Mouse (Mus musculus) gastrocnemius, postnatal 14 days (tissue): ENCODE data around the gene Glrx5. TPM values are rescaled to one million over a fixed set of nuclear protein-coding genes. Genes with fewer than 3 reads are reported as not detected.

Experiments used
- DNase-seq: peaks from one replicate; pipeline ENCODE4 v3.0.0; 2021; ENCODE audit warnings: mixed read lengths
- intact Hi-C: fragments of 180-260 bp; cut with DNase I; formaldehyde crosslinking; loops from one replicate; pipeline ENCODE4 v1.15.1; 2025; ENCODE audit warnings: low total_unique reads
- total RNA-seq, 2 experiments: library from RNA; stranded (reverse); gene quantifications; 2 replicates each; pipeline ENCODE4 v1.2.3; 2021

Glrx5 gene
- total RNA-seq, 2 experiments from 2014 or later: 66.0 to 67.1 TPM

- intact Hi-C loops: no loop called here
- DNase-seq: no peak
Measured at GRCm38 (mm10) chr12:105002340-105003132, 30.0 kb upstream of the Glrx5 start.

- intact Hi-C loops: no loop called here
- no peak for DNase-seq
Measured at GRCm38 (mm10) chr12:105003158-105003557, 29.3 kb upstream of the Glrx5 start.

- DNase-seq: no peak
- intact Hi-C loops: no loop called here
Measured at GRCm38 (mm10) chr12:105003715-105004114, 28.8 kb upstream of the Glrx5 start.

- peak; percentile 31 for DNase-seq
- intact Hi-C loops: no loop called here
Measured at GRCm38 (mm10) chr12:105004956-105005714, 27.4 kb upstream of the Glrx5 start.

GRCm38 (mm10) chr12:105005715-105005972 lies 26.8 kb upstream of the Glrx5 start:
- DNase-seq: no peak
- intact Hi-C loops: no loop called here

GRCm38 (mm10) chr12:105008150-105008549 lies 24.3 kb upstream of the Glrx5 start:
- DNase-seq: no peak
- intact Hi-C loops: no loop called here

GRCm38 (mm10) chr12:105008752-105009178 lies 23.7 kb upstream of the Glrx5 start:
- intact Hi-C loops: no loop called here

GRCm38 (mm10) chr12:105009370-105010212 lies 22.9 kb upstream of the Glrx5 start, which contains the start of gene Syne3:
Gene Syne3, minus strand, starts transcription at chr12:105009809.
- intact Hi-C loops: no loop called here
- DNase-seq: peak; percentile 78

More at GRCm38 (mm10) chr12:105008752-105009178, 23.7 kb upstream of the Glrx5 start:
- no peak for DNase-seq

- intact Hi-C loops: no loop called here
- DNase-seq: no peak
Measured at GRCm38 (mm10) chr12:105010213-105010790, 22.2 kb upstream of the Glrx5 start.

GRCm38 (mm10) chr12:105011589-105011988 lies 20.9 kb upstream of the Glrx5 start:
- intact Hi-C loops: no loop called here
- DNase-seq: no peak

- intact Hi-C loops: no loop called here
- no peak for DNase-seq
Measured at GRCm38 (mm10) chr12:105012314-105012713, 20.2 kb upstream of the Glrx5 start.

- peak; percentile 75 for DNase-seq
- intact Hi-C loops: no loop called here
Measured at GRCm38 (mm10) chr12:105013065-105013464, 19.4 kb upstream of the Glrx5 start.

GRCm38 (mm10) chr12:105016199-105016598 lies 16.3 kb upstream of the Glrx5 start:
- no peak for DNase-seq
- intact Hi-C loops: no loop called here

- no peak for DNase-seq
- intact Hi-C loops: no loop called here
Measured at GRCm38 (mm10) chr12:105016639-105017038, 15.8 kb upstream of the Glrx5 start.

- DNase-seq: no peak
- intact Hi-C loops: no loop called here
Measured at GRCm38 (mm10) chr12:105019359-105020219, 12.9 kb upstream of the Glrx5 start.

- intact Hi-C loops: no loop called here
Measured at GRCm38 (mm10) chr12:105021441-105022069, 10.9 kb upstream of the Glrx5 start.

GRCm38 (mm10) chr12:105022141-105022540 lies 10.3 kb upstream of the Glrx5 start:
- intact Hi-C loops: no loop called here
- no peak for DNase-seq

More at GRCm38 (mm10) chr12:105021441-105022069, 10.9 kb upstream of the Glrx5 start:
- DNase-seq: no peak

- no peak for DNase-seq
- intact Hi-C loops: no loop called here
Measured at GRCm38 (mm10) chr12:105022776-105023175, 9.7 kb upstream of the Glrx5 start.
